Mouse (Mus musculus) kidney, postnatal 4 days (tissue): Measurements from ENCODE around the gene Rpp21.

ENCODE experiments used
- DNase-seq, 2 experiments: peaks; one replicate each; pipeline ENCODE4 v3.0.0; 2021; ENCODE audit warnings: mixed read lengths in 2 of 2

The Rpp21 gene

GRCm38 (mm10) chr17:36235300-36235699, 22.6 kb downstream of the Rpp21 start:
- peak in 1 of 2 experiments; percentile 28 for DNase-seq

GRCm38 (mm10) chr17:36233572-36233971, 24.3 kb downstream of the Rpp21 start:
- no peak for DNase-seq

- DNase-seq, result peak; percentile 76 to 83
These were observed 26.6 kb downstream of the Rpp21 start for GRCm38 (mm10) chr17:36231318-36231717.

- DNase-seq, result no peak
These were observed 28.8 kb downstream of the Rpp21 start for GRCm38 (mm10) chr17:36229046-36229445.

- DNase-seq, result peak in 1 of 2 experiments; percentile 16
These were observed 30.9 kb downstream of the Rpp21 start for GRCm38 (mm10) chr17:36226921-36227320.

- DNase-seq, result peak in 1 of 2 experiments; percentile 10
These were observed 32.5 kb downstream of the Rpp21 start for GRCm38 (mm10) chr17:36225231-36225824.

GRCm38 (mm10) chr17:36224451-36224850, 33.4 kb downstream of the Rpp21 start:
- DNase-seq, result no peak

- no peak for DNase-seq
These were observed 39.2 kb downstream of the Rpp21 start for GRCm38 (mm10) chr17:36218594-36219155.

- no peak for DNase-seq
These were observed 42.3 kb downstream of the Rpp21 start for GRCm38 (mm10) chr17:36215586-36215985.

- no peak for DNase-seq
These were observed 51.0 kb downstream of the Rpp21 start for GRCm38 (mm10) chr17:36206846-36207245.

GRCm38 (mm10) chr17:36205862-36206261, 52.0 kb downstream of the Rpp21 start:
- DNase-seq, result peak; percentile 12 to 24
